Mouse (Mus musculus): ENCODE data around the gene Copz1. TPM values are rescaled to one million over a fixed set of nuclear protein-coding genes. Genes with fewer than 3 reads are reported as not detected.

The Copz1 gene
- total RNA-seq, 2 experiments from 2014 or later: 105 to 107 TPM

DNA sequence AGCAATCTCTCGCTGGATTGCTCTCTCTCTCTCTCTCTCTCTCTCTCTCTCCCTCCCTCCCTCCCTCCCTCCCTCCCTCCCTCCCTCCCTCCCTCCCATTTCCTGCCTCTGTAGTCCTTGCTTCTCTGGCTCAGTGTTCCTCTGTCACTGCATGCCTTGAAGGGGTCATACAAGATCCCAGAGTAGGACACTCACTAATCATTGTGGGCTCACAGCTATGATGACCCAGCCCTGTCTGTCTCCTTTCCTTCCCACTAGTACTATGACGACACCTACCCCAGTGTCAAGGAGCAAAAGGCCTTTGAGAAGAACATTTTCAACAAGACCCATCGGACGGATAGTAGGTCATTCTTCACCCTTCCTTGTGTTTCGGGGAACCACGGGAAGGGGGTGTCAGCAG is 17.9 kb downstream of the Copz1 start:
- no peak for DNase-seq
- intact Hi-C loops (cut with DNase I): no loop called here

DNA sequence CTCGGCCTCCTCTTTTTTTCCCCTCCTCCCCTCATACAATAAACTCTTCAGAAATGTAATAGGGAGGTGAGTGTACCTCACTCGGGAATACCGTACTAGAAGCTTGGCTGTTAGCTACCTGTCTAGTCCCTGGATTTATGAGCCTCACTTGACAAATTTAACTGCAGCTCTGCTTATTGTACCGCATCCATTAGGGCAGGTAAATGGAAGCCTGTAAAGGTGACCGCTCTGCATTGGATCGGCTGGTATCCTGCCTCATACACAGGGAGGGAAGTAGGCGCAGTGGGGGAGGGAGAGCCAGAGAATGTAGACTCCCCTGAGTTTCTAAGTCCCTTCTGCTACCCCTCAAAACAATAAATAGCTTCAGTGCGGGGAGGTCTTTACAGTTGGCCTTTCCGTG is 18.3 kb downstream of the Copz1 start:
- DNase-seq: no peak
- intact Hi-C loops (cut with DNase I): no loop called here

GRCm38 (mm10) chr15:103292673-103293345 is 20.3 kb downstream of the Copz1 start:
- no peak for DNase-seq
- intact Hi-C loops (cut with DNase I): no loop called here

- intact Hi-C loops (cut with DNase I): no loop called here
- no peak for DNase-seq
Measured at GRCm38 (mm10) chr15:103293375-103293774, 20.9 kb downstream of the Copz1 start.

DNA sequence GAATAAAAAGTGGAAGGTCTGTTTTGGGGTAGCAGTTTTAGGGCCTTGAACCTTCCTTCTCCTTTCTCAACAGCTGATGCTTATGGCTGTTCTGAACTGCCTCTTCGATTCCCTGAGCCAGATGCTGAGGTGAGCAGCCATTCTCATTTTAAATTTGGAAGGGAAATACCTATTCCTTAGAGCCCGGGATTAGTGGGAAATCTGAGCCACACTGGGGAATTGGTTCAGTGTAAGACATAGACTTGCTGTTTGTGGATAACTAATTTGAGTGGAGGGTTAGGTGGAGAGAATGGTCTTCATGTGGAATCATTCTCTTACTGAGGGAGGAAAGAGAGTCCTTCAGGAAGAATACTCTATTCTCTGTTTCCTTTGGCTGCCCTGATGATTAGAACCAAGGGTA is 22.1 kb downstream of the Copz1 start:
- intact Hi-C loops (cut with DNase I): no loop called here
- DNase-seq: no peak

DNA sequence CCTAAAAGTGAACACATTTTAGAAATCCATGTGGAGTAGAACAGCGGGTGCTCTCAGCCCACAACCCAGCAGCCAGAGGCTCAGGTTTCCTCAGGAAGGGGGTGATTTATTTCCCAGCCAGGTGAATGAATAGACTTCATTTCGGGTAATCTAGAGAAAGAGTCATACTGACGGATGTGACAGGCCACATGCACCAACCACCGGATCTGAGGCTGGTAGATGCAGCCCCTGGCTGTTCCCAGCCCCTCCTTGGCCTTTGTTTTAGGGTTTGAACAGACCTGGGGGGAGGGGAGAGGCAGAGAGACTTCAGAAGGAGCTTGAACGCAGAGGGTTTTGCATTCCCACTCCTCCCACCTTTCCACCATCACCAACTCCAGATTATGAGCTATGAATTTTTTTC is 23.3 kb downstream of the Copz1 start:
- intact Hi-C loops (cut with DNase I): no loop called here

GRCm38 (mm10) chr15:103297313-103297712 is 24.8 kb downstream of the Copz1 start:
- intact Hi-C loops (cut with DNase I): no loop called here
- DNase-seq: no peak

More for the DNA sequence above, 23.3 kb downstream of the Copz1 start:
- DNase-seq: no peak

DNA sequence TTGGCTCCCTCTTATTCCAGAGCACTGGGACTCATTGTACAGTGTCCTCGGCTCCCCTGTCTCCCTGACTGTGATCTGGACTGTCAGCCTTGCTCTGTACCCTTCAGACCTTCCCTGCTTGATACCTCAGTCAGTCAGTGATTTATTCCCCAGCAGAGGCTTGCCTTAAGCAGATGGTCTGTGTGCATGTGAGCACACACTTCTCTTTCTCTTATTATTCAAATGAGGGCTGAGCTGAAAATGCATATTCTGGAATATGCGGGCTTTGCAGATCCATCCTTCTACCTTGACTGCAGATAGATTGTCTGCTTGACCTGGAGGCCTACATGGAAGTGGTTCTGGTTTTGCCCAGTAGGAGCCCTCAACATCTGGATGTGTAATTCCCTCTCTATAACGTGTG is 25.5 kb downstream of the Copz1 start:
- intact Hi-C loops (cut with DNase I): no loop called here
- DNase-seq: no peak

GRCm38 (mm10) chr15:103298861-103299616 is 26.5 kb downstream of the Copz1 start:
- DNase-seq: no peak
- intact Hi-C loops (cut with DNase I): no loop called here

DNA sequence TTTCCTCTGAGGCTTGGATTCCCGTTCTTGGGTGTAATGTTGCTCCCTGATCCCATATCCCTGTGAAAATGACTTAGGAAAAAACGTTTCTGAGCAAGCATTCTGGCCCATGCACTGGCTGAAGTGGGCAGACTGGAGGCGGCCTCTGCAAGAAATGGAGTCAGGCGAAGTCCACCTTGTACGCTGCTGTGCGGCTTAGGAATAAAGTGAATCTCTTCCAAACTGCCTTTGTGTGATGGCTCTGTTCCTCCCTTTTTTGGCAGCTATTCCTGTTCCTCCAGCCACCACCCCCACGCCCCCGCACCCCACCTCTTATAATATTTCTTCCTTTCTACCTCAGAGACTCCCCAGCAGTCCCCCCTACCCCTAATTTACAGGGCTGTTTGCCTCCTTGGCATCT is 27.1 kb downstream of the Copz1 start:
- DNase-seq: no peak
- intact Hi-C loops (cut with DNase I): no loop called here

GRCm38 (mm10) chr15:103300067-103300471 is 27.6 kb downstream of the Copz1 start:
- DNase-seq: peak; percentile 70
- intact Hi-C loops (cut with DNase I): no loop called here

- DNase-seq: no peak
- intact Hi-C loops (cut with DNase I): no loop called here
Measured at GRCm38 (mm10) chr15:103300560-103300959, 28.0 kb downstream of the Copz1 start.

- no peak for DNase-seq
- intact Hi-C loops (cut with DNase I): no loop called here
Measured at GRCm38 (mm10) chr15:103301046-103301445, 28.5 kb downstream of the Copz1 start.

DNA sequence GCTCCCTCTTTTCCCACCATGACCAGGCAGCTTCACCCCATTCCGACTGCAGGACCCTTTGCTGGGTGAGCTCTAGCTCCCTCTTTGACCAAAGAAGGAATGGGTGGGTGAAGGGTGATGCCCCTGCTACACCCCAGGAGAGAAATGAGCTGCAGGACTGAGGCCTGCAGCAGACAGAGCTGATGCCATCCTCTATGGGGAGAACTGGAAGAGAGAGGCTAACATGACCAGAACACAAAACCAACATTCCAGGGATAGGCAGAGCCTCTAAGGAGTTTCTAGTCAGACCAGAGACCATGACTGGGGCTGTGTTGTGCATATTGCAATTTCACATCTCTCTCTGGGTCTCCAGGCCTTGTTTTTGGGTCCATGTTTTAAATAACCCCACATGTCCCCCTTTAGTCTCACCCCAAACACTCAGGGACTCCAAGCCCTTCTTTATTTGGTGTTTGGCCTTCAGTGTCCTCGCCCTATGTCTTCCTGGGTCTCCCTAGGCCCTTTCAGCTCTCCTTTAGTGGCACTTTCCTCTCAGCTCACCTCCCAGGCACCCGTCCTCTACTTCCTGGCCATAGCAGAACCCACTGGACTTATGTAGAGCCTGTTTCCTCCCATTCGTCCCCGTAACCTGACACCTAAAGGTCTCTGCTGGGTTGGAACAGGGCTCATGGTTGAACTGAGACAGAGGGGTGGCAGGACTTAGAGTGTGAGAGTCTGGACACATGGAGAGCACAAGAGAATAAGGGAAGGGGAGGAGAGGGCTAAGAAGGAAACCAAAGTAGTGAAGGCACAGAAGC is 29.2 kb downstream of the Copz1 start:
- no peak for DNase-seq
- intact Hi-C loops (cut with DNase I): no loop called here

- no peak for DNase-seq
- intact Hi-C loops (cut with DNase I): no loop called here
Measured at GRCm38 (mm10) chr15:103302341-103303021, 30.0 kb downstream of the Copz1 start.

- intact Hi-C loops (cut with DNase I): no loop called here
- DNase-seq: no peak
Measured at GRCm38 (mm10) chr15:103303916-103304615, 31.6 kb downstream of the Copz1 start.

DNA sequence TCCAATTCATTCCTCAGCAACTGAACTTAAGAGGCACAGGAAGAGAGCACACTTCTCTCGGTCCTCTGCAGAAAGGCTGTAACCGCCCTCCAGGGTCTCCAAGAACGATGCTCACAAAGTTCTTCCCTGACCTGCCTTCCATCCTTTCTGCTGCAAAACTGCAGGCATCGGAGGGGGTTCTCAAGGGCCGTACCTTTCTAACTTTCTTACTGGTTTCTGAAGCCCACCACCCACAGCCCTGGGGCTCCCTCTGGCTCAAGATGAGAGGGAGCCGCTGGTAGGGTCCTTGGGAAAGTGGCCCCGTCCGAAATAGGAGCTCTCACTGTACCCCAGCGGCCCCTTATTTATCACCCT is 32.1 kb downstream of the Copz1 start:
- intact Hi-C loops (cut with DNase I): no loop called here
- DNase-seq: no peak

DNA sequence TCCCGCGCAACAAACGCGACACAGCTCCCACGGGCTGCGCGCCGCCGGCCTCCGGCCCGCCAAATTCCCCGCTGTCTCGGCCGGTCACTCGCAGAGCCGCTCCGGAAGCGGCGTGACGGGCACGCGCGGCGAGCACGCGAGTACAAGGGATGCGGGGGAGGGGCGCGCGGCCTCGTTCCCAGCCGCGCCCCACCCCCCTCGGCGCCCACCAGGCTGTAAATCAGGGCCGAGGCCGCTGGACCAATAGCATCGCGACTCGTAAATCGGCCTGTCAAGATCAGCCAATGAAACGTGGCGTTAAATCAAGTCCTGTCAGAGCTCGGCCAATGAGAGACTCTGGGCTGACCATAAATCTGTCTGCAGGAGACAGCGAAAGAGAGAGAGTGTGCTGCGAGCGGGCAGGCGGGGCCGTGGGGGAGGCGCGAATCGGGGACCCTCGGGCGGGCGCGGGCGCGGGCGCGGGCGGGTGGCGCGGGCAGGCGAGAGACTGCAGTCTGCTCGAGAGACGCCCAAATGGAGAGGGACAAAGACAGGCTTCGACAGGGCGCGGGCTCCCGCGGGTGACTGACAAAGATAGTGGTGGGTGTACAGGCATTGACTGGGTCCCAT is 32.7 kb downstream of the Copz1 start:
- intact Hi-C loops (cut with DNase I): loop anchor here (5.0 kb wide), 3 partner anchors 108 to 313 kb away; partner anchors contain the start of gene Hoxc8

DNA sequence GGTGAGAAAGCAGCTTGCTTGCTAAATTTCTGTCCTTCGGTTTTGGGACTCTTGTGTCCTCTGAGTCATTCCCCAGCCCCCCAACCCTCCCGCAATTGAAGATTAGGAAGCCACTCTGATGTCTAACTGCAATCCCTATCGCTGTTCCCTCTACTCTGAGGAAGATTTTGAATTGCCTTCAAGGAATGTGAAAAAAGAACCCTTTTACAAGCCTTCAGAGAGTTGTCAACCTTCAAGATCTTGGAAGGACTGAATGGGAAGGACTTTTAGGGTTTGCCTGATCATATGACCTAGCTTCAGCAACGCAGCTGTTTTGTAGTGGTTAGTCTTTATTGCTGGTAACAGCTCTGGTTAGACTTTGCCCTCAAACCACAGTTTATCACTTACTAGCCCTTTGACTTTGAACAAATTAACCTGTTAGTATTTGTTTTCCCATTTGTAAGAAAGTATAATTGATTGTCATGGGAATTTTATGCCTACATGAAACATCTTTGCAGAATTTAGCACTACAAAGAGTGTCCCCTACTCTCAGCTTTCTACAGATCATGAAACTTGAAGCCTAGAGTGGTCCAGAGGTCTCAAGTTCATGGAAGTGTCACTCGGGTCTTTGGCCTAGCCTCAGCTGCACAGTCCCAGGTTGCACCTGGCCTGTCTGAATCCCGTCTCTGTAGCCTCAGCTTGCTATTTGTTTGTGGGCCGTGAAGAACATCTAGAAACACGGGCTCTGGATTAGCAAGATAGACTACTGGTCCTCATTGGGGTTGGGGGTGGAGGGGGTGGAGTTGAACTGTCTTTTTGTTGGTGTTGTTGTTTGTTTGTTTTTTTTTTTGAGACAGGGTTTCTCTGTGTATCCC is 33.5 kb downstream of the Copz1 start:
- DNase-seq: no peak
- intact Hi-C loops (cut with DNase I): loop anchor here (2.0 to 5.0 kb wide), 4 partner anchors 65 to 314 kb away; partner anchors contain the start of genes Hnrnpa1 and Hoxc8

More for the DNA sequence above, 32.7 kb downstream of the Copz1 start:
- peak; percentile 99 for DNase-seq

Measured in left cerebral cortex, postnatal 4 days (tissue).